Mouse (Mus musculus): ENCODE data around the gene Glod4. TPM values are rescaled to one million over a fixed set of nuclear protein-coding genes. Genes with fewer than 3 reads are reported as not detected.

The Glod4 gene
- total RNA-seq, 4 experiments from 2014 or later, result 22.0 to 24.5 (median 22.7) TPM

- peak in 1 of 2 experiments; percentile 24 for DNase-seq (ENCODE audit: low spot score in 2 of 2)
Measured at GRCm38 (mm10) chr11:76085898-76086591, 157.5 kb downstream of the Glod4 start.

GRCm38 (mm10) chr11:76084943-76085342 is 158.6 kb downstream of the Glod4 start:
- DNase-seq (ENCODE audit: low spot score in 2 of 2), result no peak

- no peak for DNase-seq (ENCODE audit: low spot score in 2 of 2)
Measured at GRCm38 (mm10) chr11:76083941-76084367, 159.6 kb downstream of the Glod4 start.

- no peak for DNase-seq (ENCODE audit: low spot score in 2 of 2)
Measured at GRCm38 (mm10) chr11:76081048-76081640, 162.4 kb downstream of the Glod4 start.

GRCm38 (mm10) chr11:76080293-76080692 is 163.2 kb downstream of the Glod4 start:
- no peak for DNase-seq (ENCODE audit: low spot score in 2 of 2)

- DNase-seq (ENCODE audit: low spot score in 2 of 2), result no peak
Measured at GRCm38 (mm10) chr11:76077341-76077740, 166.2 kb downstream of the Glod4 start.

GRCm38 (mm10) chr11:76074296-76075093 is 169.0 kb downstream of the Glod4 start:
- DNase-seq (ENCODE audit: low spot score in 2 of 2), result no peak

Other genes with a start within 250 kb of the Glod4 start
- gene 1700016K19Rik, start 243.8 kb downstream of the Glod4 start, total RNA-seq (2022), result not detected
- gene Rflnb, start 215.9 kb downstream of the Glod4 start, total RNA-seq (2022), result 10 to 100 TPM in 1 of 4 experiments, 1 to 10 TPM in 3; 7.4 to 13.4 (median 9.2) TPM
- 10 to 100 TPM; 19.6 to 22.5 (median 21.5) TPM for gene Vps53, start 64.1 kb downstream of the Glod4 start, total RNA-seq (2022)
- gene Fam57a, start 64.1 kb downstream of the Glod4 start, total RNA-seq (2022), result 1 to 10 TPM in 2 of 4 experiments, under 1 TPM in 2; 0.88 to 2.3 (median 1.1) TPM
- gene Dbil5, start 26.1 kb downstream of the Glod4 start, total RNA-seq (2022), result not detected
- 1 to 10 TPM; 2.0 to 4.3 (median 3.6) TPM for gene Gemin4, start 26.1 kb downstream of the Glod4 start, total RNA-seq (2022)
- gene Mrm3, start within 50 bp of the Glod4 start, total RNA-seq (2022), result 10 to 100 TPM; 12.8 to 14.7 (median 13.1) TPM
- gene Nxn, start 155.4 kb upstream of the Glod4 start, total RNA-seq (2022), result 10 to 100 TPM; 41.5 to 47.7 (median 43.3) TPM
- gene Timm22, start 163.2 kb upstream of the Glod4 start, total RNA-seq (2022), result 10 to 100 TPM; 31.6 to 45.2 (median 39.6) TPM